Mouse (Mus musculus) T-helper 1 cell (primary cell): ENCODE data around the gene Ralgapa2.

ENCODE experiments used
- in situ Hi-C: fragments of 300-600 bp; cut with MboI, MseI; formaldehyde crosslinking; loops from one replicate; pipeline ENCODE4 v1.15.1; 2025; ENCODE audit warnings: high pct_unique_total_duplicates

Gene Ralgapa2

DNA sequence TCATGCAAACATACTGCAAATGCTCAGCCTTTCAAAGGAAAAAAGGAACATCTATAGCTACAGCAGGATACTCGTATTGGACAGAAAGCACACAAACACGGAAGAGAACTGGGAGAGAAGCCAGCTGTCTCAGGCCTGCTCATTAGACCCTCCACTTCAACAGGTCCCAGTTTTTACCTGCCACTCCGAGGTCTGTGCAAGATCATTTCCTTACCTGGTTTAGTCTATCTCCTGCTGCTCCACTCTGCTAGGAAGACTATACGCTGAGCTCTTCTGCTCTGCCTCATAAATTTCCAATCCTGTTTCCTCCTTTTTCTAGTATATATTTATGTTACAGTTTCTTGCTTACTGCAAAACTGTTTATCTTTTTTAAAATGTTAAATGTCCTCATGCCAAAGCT is 70.4 kb downstream of the Ralgapa2 start:
- in situ Hi-C loops: no loop called here

DNA sequence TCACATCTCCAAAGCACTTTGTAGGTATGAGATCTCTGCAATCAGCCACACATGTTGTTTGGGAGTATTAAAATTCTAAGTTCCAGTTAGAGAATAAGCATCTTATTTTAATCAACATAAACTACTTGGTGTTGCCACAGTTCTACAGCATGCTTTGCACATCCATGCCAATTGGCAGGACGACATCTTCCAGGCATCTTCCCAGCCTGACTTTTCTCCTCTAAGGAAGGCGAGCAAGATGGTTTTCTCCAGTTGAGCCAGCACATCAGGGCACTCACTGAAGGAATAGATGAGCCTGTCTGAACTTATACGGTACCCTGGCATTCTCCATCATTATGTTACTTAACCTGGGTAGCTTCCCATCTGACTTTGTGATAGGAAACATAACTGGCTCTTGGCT is 83.4 kb downstream of the Ralgapa2 start:
- in situ Hi-C loops: no loop called here

DNA sequence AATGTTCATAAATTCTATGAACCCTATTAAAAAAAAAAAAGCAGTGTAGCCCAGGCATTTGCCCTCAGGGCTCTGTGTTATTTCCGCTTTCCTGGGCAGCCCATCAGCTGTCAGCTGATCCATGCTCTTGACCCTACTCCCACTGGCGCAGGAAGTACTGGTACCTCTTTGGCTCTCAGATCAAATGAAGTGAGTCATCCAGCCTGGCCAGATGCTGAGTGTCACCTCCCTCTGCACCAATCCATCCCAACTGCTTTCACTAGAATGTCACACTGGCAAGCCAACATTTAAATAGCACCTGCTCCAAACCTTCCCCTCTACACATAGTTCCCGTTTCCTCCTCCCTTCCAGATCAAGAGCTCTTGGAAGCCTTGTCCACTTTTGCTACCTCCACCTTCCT is 84.8 kb downstream of the Ralgapa2 start:
- in situ Hi-C loops: no loop called here

DNA sequence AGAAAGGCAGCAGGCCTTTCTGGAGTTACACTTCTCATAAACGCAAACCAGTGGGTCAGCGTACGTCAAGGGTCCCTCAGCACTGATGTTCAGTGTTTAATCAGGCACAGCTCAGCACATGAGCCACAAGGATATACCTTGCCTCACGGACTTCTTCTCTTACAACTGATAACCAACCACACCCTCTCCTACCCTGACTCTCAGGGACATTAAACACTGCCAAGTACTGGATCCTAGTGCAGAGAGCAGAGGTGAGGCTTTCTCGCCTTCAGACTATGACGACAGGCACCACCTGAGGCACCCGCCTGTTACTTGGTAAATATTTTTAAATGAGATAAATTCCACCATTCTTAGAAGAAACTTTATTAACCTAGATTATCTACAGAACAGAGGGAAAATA is 85.8 kb downstream of the Ralgapa2 start:
- in situ Hi-C loops: no loop called here

DNA sequence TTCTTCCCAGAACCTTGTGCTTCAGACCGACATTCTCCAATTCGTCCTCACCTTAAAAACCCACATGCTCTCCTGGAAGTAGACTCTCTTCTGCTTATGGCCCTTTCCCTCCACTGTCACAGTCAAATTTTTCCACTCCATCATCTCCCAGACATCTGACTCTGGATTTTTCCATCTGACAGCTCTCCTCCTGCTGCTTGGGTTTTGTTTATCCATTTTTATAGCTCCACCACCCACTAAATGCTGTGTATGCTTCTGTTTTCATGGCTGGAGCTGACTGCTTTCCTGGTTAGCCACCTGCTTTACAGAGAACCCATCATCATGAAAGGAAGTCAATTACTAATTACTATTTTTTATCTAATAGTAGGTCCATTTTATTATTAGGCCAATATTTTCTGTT is 86.9 kb downstream of the Ralgapa2 start:
- in situ Hi-C loops: no loop called here

DNA sequence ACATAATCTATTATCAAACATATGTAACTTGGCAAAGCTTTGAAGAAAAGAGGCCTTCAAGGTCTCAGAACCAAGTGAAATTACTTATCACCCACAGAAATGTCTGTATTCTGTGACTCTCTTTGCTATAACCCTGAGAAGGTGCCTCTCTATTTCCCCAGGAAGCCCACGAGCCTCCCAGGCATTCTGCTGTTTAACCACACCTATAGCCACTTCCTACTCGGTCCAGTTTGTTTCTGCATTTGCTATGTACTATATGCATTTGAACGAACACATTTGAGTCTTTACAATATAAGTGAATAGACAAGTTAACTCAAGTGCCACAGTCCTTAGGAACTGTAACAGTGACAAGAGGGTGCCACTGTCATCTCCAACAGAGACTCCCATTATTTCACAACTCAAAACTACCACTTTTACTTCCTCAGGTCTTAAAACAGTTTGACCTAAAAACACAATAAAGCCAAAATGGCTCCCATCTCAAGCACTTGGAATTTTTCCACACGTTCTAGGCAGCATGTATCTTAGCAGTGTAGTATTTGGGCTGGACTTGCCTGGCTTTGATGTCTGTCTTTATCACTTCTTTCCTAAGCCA is 88.3 kb downstream of the Ralgapa2 start:
- in situ Hi-C loops: no loop called here

DNA sequence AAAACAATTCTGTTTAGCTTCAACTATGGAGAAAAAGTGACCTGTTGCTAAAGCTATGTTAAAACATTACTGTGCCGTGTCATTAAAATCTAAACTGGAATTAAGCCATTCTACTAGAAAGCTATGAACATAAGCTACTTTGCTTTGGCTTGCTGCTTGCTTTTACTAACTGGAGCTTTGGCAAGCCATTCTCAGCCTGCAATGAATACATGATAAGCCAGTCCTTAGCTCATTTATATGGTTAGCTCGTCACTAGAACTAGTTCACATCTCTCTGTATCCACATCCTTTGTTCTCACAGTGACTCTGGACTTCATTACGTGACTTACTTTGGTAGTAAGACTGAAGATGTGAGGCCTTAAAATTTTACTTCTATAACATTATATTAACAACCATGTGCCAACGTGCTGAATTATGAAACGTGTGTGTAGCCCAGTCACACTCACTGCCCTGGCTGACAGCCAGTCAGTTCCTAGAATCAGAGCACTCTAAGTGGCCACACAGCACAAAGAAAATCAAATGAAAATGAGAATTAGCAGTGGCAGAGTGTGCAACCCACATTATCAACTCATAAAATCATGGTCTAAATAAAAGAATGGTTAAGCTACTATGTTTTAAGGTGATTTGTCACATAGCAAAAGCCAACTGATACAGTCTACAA is 89.0 kb downstream of the Ralgapa2 start:
- in situ Hi-C loops: no loop called here

DNA sequence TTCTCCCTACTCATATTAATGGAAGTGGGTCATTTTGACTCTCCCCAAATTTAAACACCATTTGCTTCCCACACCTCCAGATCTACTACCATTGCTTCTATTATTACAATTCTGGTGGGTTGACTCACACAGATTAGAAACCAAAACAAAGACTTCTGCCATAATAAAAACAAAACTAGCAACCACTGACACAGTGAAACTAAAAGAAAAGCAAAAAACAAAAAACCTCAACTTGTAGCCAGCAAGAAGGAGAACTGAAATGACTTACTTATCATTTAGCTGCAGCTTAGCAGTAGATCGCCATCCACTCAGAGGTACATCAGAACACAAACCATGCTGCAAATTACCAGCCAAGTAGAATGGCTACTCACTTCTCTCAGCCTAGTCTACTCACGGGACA is 95.9 kb downstream of the Ralgapa2 start:
- in situ Hi-C loops: no loop called here

DNA sequence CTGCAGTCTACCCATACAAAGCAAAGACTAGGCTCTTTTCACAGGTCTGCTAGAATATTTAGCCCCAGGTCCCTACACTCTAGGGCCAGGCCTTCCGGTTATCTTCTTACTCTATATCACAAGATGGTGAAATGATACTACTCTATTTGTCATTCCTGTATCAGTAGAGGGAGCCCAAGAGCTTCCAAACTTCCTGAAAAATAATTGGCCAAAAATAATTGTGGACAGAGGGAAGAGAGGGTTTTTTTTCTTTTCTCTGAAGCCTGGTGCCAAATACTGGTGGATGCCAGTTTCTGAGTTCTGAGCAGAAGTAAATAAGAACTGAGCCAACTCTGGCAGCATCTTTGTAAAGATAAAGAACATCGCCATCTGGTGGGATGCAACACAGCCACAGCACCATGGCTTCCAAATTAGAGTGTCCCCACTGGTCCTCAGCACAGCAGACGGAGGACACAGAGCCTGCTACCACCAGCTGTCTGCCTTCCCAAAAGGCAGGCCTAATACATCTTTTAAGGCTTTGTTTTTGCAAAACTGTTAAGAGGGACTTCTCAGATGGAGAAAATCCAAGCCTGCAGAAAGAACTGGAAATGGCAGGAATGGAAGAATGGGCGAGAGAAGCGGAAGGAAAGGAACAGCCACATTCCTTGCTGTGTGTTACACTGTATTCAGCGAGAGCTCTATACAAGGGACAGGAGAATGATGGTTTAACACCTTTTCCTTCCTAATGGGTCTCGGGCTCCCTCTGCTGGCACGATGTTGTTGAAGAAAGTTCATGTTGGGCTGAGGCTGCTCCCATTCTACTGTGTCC is 97.5 kb downstream of the Ralgapa2 start:
- in situ Hi-C loops: loop anchor here (5.0 kb wide), 1 partner anchor 462 kb away; no protein-coding TSS in a partner anchor

DNA sequence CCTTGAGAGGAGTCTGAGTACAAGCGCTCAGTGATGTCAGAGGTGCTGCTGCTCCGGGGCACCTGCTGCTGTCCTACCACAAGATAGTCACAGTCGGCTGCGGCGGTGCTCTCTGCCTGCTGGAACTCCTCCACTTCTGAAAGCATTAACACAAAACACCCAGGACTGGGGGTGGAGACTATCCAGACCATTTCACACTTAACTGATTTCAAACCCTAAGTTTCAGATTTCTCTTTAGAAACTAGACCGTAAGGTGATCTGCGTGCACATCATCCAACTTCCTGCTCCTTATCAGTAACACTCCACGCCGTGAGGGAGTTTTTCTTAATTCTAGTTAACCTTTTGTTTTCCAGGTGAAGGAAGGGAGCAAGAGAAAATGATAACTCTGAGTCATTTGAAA is 99.4 kb downstream of the Ralgapa2 start:
- in situ Hi-C loops: loop anchor here (5.0 kb wide), 1 partner anchor 460 kb away; no protein-coding TSS in a partner anchor

DNA sequence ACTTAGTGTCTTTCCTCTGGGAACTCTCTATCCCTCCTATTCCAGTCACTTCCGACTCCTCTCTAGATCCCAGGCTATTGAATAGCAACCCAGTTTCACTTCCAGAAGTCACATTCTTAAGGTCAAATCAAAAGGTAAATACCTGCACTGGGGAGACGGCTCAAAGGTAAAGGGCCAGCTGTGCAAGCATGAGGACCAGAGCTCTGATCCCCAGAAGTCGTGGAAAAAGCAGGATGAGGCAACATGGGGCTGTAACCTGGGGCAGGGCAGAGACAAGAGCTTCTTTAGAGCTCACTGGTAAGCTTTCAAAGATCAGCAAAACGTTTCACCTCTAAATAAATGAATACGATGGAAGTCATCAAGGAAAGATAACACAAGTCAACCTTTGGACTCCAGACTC is 100.2 kb downstream of the Ralgapa2 start:
- in situ Hi-C loops: loop anchor here (5.0 kb wide), 1 partner anchor 460 kb away; no protein-coding TSS in a partner anchor

DNA sequence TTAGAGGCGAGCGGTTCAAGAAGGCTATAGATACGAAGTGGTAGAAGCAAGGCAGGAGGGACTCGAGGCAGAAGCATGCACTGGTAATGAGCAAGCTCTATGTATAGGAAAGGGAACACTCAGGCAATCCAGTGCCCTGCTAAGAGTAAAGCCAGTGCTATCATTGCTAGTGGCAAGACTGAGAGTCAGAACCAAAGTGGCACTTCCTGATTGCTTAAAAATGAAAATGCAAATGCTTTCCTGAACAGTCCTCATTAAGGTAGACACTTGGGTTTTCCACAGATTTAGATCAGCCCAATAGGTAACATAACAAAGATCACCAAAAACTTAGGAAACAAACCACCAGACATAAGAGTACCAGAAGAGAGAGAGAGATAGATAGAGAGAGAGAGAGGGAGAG is 105.1 kb downstream of the Ralgapa2 start:
- in situ Hi-C loops: no loop called here

DNA sequence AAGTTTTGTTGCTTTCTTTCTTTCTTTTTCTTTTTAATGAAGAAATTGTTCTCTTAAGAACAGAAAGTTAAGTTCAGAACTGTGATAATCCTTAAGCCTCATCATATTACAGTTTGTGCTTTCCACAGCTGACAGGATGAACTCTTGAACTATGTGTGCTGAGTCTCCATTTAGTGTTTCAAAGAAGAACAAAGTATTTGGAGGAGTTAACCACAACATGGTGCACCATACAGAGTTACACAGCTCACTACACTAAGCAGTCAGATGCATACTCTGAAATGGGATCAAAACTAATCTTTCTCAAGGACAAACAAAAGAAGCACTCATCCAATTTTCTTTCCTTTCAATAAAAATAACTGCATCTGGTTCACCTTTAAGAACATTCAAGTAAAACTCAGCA is 110.6 kb downstream of the Ralgapa2 start:
- in situ Hi-C loops: no loop called here

DNA sequence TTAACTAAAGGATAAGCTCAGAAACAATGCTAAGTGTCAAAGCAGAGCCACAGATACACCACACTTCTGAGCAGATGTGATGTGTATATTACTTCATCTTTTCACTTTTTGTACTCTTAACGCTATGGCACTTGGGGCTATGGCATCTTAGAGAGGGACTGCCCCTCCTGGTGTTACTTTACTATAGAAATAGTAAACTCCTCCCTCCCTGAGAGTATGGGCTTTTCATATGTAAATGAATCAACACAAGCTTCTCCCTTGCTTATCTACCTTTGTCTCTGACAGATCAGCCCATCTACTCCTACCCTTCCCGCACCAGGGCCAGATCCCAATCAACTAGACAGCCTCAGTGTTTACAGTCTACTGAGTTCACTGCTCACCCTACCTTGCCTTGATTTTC is 111.4 kb downstream of the Ralgapa2 start:
- in situ Hi-C loops: no loop called here

DNA sequence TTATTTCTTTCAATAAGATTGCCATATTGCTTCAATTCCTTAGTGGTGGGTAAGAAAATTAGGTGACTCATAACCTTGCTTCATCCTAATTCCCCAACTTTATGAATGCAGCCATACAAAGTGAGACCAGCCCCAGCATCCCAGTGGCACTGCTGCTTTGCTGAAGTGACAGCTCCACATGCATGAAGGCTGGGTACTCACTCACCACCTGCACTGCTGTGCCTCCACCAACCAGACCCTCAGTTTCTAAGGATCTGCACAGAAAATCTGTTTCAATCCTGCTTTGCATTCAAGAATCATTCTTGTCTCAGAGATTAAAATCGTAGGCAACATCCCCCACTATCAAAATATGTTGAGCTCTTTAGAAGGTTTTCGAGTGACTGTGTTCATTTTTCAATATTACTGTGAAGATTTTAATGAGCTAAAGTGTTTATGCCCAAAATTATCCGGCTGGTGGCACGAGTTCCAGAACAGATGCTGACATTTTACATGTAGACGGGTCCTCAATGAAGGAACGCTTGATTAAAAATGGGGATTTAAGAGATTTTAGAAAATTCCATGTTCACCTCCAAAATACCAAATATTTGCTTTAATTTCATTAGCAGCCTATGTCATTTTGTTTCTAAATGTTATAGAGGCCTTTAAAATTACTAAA is 113.8 kb downstream of the Ralgapa2 start:
- in situ Hi-C loops: no loop called here

DNA sequence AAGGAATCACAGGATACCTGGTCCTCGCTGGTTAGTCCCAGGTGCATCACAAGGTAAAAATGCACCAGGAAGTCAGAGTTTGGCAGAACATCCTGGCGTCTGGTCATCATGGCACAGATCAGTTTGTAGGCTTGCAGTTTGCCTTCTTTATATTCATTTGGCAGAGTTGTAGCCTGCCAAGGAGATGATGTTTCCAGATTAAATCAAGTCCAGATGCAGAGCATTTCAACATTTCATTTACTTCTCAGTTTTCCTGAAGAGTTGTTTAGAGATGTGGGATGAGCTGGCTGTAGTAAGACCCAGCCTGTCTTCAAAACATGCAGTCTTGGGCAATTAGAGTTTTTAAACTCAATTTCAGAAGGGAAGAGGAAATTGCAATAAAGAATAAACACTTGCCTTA is 124.9 kb downstream of the Ralgapa2 start:
- in situ Hi-C loops: no loop called here

DNA sequence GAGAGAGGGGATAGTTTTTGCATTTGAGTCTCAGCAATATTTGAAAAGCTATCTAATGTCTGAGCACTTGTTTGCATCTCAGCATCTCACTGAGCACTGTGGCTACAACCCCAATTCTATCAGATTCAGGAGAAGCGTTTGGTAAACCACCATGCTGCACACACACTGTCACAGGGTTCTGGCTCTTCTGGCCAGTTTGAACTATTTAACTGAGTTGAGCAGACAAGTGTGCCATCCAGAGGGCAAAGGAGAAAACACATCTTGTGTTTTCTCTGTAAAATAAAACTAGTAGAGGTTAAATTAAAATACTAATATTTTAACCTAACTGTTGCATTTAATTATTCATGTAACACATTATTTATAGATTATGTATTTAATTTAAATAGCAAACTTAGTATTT is 127.6 kb downstream of the Ralgapa2 start:
- in situ Hi-C loops: no loop called here

DNA sequence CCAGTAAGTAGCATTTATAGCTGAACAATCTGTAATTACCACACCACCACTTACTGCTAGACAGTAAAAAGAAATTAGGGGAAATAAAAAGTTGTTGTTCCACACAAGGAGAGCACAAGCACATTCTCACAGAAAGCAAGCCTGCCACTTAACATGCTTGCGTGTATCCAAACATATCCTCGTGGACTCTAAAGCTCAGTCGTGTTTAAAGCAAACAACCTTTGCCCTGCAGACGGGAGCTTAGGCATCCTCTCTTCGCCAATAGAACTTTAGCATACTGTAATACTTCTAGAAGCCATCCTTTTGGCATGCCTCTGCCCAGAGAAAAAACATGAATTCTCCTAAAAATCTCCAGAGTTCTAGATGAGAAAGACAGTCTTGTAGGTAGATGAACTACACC is 135.9 kb downstream of the Ralgapa2 start:
- in situ Hi-C loops: no loop called here

DNA sequence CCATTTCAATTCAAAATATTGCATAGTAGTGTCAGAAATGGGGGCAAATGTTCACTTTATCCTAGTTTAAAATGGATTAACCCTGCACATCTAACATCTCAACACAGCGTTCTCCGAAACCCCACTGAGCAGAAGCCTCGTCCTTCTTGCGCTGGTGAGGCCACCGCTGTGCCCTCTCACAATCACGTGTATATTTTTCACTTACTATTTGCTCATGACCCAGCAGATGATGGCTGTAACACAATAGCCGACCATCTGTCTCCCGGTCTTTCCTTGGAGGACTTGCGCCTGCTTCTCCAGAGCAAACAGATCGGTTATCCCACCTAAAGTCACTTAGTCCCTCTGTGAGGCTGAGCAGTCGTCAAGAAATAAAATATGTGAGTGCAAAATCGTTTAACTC is 146.0 kb downstream of the Ralgapa2 start:
- in situ Hi-C loops: no loop called here

DNA sequence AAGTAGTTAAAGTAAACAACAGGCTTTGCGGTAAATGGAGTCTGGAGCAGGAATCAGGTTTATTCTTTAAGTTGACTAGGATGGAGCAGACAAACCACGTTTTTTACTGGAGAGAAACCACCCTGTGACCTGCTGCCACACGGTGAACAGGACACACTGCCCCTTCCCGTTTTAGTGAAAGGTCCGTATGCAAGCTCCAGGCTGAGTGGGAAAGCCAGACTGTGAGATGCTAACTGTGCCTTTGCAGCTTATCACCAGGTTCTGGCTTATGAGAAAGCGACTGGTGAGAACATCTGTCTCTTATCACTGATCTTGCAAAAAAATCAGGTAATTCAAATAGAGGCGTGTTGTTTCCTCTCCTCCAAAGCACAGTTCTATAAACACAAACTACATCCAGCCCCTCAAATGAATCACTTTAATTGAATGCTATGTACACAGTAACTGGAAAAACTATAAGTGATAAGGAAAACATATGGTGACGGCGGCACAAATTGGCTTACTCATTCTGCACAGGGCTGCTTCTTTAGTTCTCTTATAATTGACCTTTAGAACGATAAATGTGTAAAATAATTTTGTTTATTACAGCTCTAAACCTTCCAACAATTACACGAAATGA is 146.7 kb downstream of the Ralgapa2 start:
- in situ Hi-C loops: no loop called here

DNA sequence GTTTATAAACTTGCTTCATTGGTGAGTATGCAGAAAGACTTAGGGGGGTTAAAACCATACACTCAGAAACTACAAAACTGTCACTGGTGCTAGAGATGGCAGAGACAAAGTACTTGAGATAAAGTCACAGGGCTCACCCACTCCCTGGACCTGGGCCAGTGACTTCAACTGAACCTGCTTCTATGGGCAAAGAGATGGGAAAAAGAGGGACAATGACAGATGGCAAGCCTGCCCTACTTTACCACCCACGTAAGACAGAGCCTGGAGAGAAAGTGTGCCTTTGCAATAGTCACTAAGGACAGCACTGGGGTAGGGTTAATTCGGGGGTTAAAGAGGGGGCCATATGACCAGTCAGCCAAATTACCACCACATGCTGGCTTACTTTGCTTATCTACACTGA is 148.7 kb downstream of the Ralgapa2 start:
- in situ Hi-C loops: no loop called here

DNA sequence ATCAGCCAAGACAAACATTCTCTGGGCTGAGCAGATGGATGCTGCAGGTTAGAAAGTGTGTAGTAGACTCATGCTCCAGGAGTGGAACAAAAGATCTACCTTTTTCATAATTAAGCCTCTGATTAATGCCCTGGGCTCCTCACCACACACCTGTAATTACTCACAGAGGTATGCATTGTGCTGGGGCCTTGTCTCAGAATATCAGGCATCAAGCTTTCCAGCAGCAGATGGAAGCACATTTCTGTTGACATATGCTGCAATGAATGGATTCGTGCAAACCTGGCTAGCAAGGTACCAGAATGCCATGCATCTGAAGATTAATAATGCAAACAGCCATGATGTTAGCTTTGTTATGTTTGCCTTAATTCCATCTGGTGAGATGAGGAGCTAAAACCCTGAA is 149.2 kb downstream of the Ralgapa2 start:
- in situ Hi-C loops: no loop called here
